Mouse (Mus musculus): Measurements from ENCODE around the gene Usp29.
A peak's percentile ranks its signal among the peaks of the same experiment; 100 is the strongest.
"Not testable (repeated sequence)": the region's sequence is repeated elsewhere in the genome, so short reads cannot be mapped to it uniquely, and the experiment has no call there.

The Usp29 gene

GRCm38 (mm10) chr7:6925926-6926730 is 195.8 kb downstream of the Usp29 start:
- no peak for DNase-seq (ENCODE audit: low spot score in 2 of 2)

GRCm38 (mm10) chr7:6926731-6926995 is 196.3 kb downstream of the Usp29 start:
- DNase-seq (ENCODE audit: low spot score in 2 of 2): no peak

- no peak for DNase-seq (ENCODE audit: low spot score in 2 of 2)
These were observed 198.9 kb downstream of the Usp29 start for GRCm38 (mm10) chr7:6929286-6929685.

- DNase-seq (ENCODE audit: low spot score in 2 of 2): no peak
These were observed 204.4 kb downstream of the Usp29 start for GRCm38 (mm10) chr7:6934741-6935140.

GRCm38 (mm10) chr7:6937040-6937439 is 206.7 kb downstream of the Usp29 start:
- DNase-seq (ENCODE audit: low spot score in 2 of 2): peak; percentile 67 to 78

- no peak for DNase-seq (ENCODE audit: low spot score in 2 of 2)
These were observed 210.4 kb downstream of the Usp29 start for GRCm38 (mm10) chr7:6940761-6941231.

GRCm38 (mm10) chr7:6948061-6948460 is 217.7 kb downstream of the Usp29 start:
- not testable (repeated sequence) for DNase-seq (ENCODE audit: low spot score in 2 of 2)

- DNase-seq (ENCODE audit: low spot score in 2 of 2): no peak
These were observed 226.2 kb downstream of the Usp29 start for GRCm38 (mm10) chr7:6956576-6956975.

GRCm38 (mm10) chr7:6958574-6958973 is 228.2 kb downstream of the Usp29 start:
- DNase-seq (ENCODE audit: low spot score in 2 of 2): no peak

GRCm38 (mm10) chr7:6973566-6973965 is 243.2 kb downstream of the Usp29 start:
- no peak for DNase-seq (ENCODE audit: low spot score in 2 of 2)

- no peak for DNase-seq (ENCODE audit: low spot score in 2 of 2)
These were observed 246.5 kb downstream of the Usp29 start for GRCm38 (mm10) chr7:6976890-6977289.

GRCm38 (mm10) chr7:6995251-6995650 is 264.9 kb downstream of the Usp29 start, which contains the start of gene Aurkc:
Gene Aurkc, plus strand, starts transcription at chr7:6995300.
- DNase-seq (ENCODE audit: low spot score in 2 of 2): not testable (repeated sequence)

GRCm38 (mm10) chr7:6998914-6999313 is 268.5 kb downstream of the Usp29 start:
- DNase-seq (ENCODE audit: low spot score in 2 of 2): not testable (repeated sequence)

- DNase-seq (ENCODE audit: low spot score in 2 of 2): not testable (repeated sequence)
These were observed 275.1 kb downstream of the Usp29 start for GRCm38 (mm10) chr7:7005441-7005840.

Data from urinary bladder, postnatal 36 days (tissue).